Mouse (Mus musculus) CH12F3 (cell line): ENCODE measurements around the gene Gm21887.
"Not testable (repeated sequence)": the region's sequence is repeated elsewhere in the genome, so short reads cannot be mapped to it uniquely, and the experiment has no call there.

ENCODE experiments used
- in situ Hi-C: fragments of 300-500 bp; cut with MboI; formaldehyde crosslinking; loops from 2 replicates; pipeline ENCODE4 v1.14.3; 2020; ENCODE audit warnings: low sequenced_read_pairs

Gene Gm21887

DNA sequence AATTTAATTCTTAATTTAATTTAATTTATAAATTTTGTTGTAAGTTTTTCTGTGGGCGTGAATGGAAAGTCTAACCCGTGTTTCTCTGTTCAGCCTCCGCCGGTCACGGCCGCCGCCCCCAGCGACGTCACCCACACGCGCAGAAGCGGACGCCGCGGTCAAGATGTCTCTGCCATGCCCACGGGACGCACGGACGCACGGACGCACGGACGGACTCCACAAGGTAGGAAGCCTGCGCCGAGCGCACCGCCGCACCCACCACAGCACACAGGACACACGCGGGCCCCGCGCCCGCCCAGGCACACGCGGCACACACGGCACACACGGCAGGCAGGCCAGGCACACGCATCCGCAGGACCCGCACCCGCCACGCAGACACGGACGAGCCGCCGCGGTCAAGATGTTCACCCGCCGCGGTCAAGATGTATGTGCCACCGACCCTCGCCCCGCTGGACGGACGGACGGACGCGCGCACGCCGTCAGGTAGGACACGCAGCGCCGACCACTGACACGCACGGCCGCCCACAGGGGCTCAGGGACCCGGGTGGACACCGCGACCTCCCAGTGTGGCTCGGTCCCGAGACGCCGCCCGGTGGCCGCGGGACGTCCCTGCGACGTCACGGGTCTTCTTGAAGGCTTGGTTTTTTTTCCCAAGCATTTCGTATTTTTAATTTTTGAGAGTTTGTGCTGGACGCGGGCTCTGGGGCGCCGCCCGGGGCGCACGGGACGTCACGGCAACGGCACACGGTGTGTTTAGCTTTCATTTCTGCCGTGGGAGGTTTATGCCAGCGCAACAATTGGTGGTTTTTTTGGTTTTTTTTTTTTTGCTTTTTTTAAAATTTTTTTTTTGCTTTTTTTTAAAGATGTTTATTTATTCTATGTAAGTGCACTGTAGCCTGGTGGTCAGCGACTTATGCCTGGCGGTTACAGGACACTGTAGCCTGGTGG, 1.4 kb downstream of the Gm21887 start:
- in situ Hi-C loops, result not testable (repeated sequence)

DNA sequence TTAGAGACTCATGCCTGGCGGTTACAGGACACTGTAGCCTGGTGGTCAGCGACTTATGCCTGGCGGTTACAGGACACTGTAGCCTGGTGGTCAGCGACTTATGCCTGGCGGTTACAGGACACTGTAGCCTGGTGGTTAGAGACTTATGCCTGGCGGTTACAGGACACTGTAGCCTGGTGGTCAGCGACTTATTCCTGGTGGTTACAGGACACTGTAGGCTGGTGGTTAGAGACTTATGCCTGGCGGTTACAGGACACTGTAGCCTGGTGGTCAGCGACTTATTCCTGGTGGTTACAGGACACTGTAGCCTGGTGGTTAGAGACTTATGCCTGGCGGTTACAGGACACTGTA, 2.0 kb downstream of the Gm21887 start:
- in situ Hi-C loops, result not testable (repeated sequence)

DNA sequence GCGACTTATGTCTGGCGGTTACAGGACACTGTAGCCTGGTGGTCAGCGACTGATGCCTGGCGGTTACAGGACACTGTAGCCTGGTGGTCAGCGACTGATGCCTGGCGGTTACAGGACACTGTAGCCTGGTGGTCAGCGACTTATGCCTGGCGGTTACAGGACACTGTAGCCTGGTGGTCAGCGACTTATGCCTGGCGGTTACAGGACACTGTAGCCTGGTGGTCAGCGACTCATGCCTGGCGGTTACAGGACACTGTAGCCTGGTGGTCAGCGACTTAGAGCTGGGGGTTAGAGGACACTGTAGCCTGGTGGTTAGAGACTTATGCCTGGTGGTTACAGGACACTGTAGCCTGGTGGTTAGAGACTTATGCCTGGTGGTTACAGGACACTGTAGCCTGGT, 4.0 kb downstream of the Gm21887 start:
- in situ Hi-C loops, result not testable (repeated sequence)

DNA sequence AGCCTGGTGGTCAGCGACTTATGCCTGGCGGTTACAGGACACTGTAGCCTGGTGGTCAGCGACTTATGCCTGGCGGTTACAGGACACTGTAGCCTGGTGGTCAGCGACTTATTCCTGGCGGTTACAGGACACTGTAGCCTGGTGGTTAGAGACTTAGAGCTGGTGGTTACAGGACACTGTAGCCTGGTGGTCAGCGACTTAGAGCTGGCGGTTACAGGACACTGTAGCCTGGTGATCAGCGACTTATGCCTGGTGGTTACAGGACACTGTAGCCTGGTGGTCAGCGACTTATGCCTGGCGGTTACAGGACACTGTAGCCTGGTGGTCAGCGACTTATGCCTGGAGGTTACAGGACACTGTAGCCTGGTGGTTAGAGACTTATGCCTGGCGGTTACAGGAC, 4.6 kb downstream of the Gm21887 start:
- in situ Hi-C loops, result not testable (repeated sequence)

DNA sequence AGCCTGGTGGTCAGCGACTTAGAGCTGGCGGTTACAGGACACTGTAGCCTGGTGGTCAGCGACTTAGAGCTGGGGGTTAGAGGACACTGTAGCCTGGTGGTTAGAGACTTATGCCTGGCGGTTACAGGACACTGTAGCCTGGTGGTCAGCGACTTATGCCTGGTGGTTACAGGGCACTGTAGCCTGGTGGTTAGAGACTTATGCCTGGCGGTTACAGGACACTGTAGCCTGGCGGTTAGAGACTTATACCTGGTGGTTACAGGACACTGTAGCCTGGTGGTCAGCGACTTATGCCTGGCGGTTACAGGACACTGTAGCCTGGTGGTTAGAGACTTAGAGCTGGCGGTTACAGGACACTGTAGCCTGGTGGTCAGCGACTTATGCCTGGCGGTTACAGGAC, 6.4 kb downstream of the Gm21887 start:
- in situ Hi-C loops, result not testable (repeated sequence)

DNA sequence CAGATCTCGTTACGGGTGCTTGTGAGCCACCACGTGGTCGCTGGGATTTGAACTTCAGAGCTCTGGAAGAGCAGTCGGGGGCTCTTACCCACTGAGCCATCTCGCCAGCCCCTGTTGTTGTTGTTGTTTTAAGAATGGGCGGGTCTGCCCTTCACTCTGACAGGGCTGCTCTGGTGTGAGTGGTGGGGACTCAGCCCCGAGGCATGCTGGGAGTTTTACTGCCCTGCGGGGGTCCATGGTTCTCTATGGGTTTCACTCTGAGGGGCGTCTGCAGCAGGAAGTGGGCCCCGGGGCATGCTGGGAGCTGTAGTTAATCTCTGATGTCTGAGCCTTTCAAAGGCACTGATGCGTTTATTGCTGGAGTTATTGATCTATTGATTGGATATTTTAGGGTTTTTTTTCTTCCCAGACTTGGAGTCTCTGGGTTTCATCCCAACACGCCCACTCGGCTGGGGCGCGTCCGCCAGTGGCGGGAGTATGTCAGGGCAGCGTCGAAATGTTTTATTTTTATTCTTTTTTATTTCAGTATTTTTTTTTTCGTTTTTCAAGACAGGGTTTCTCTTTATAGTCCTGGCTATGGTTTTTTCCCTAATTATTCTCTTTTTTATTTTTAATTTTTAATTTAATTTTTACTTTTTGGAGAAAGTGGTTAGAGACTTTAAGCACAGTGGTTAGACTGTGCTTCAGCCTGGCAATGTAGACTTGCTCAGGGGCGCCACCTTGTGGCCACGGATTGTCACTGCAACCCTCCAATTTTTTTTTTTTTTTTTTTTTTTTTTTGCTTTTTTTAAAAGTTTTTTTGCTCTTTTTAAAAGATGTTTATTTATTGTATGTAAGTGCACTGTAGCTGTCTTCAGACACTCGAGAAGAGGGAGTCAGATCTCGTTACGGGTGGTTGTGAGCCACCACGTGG, 8.1 kb downstream of the Gm21887 start:
- in situ Hi-C loops, result not testable (repeated sequence)

DNA sequence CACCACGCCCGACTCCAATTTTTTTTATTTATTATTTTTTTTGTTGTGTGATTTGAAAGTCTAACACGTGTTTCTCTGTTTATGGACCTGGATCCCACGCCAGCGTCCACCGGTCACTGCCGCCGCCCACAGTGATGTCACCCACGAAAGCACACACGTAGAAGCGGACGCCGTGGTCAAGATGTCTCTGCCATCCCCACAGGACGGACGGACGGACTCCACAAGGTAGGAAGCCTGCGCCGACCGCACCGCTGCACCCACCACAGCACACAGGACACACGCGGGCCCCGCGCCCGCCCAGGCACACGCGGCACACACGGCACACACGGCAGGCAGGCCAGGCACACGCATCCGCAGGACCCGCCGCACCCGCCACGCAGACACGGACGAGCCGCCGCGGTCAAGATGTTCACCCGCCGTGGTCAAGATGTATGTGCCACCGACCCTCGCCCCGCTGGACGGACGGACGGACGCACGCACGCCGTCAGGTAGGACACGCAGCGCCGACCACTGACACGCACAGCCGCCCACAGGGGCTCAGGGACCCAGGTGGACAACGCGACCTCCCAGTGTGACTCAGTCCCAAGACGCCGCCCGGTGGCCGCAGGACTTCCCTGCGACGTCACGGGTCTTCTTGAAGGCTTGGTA, 9.2 kb downstream of the Gm21887 start:
- in situ Hi-C loops, result not testable (repeated sequence)

DNA sequence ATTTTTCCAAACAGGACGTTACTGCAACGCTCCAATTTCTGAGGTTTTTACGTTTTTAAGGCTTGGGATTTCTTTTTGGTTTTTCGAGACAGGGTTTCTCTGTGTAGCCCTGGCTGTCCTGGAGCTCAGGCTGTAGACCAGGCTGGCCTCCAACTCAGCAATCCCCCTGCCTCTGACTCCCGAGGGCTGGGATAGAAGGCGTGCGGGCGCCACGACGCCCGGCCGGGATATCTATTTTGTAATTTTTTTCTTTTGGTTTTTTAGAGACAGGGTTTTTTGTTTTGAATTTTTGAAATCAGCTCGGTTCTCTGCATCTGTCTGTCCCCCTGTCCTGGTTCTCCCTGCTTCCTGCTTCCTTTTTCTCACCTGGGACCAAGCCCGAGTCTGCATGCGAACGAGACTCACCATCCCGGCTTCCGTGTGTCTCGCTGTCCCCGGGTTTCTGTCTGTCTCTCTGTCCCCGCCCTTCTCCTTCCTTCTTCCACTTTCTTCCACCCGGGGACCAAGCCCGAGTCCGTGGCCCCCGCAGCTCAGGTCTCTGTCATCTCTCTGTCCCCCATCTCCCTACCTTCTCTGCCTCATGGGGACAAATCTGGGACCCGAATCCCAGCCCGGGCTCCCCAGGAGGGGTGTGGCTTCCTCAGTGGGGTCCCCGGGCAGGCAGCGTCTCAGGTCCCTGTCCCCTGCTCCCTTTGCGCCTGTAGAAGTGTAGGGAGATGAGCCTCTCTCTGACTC, 9.9 kb downstream of the Gm21887 start:
- in situ Hi-C loops, result not testable (repeated sequence)

DNA sequence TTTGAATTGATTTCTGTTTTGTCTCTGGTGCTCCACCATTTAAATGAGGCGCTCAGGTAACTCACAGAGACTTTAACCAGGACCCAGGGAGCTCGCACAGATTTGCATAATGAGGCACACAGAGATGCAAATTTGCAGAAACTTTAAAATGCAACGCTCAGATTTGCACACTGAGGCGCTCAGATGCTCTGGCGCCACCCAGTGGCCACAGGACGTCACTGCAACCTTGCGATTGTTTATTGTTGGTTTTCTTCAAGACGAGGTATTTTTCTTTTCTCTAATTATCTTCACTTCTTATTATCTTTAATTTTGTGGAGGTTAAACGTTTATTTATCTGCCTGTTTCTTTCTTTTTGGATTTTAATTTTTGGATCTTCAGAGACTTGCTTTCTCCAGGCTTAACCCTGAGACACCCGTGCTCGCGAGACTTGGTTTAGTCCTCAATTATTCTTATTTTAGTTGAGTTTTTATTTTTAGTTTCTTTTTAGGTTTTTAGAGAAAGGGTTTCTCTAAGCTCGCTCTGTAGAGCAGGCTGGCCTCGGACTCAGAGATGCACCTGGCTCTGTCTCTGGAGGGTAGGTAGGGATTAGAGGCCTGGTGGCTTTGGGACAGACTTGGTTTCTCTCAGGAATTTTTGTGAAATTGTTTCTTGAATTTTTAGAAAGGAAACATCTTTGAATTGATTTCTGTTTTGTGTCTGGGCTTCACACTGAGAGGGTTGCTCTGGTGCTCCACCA, 10.7 kb downstream of the Gm21887 start:
- in situ Hi-C loops, result not testable (repeated sequence)

DNA sequence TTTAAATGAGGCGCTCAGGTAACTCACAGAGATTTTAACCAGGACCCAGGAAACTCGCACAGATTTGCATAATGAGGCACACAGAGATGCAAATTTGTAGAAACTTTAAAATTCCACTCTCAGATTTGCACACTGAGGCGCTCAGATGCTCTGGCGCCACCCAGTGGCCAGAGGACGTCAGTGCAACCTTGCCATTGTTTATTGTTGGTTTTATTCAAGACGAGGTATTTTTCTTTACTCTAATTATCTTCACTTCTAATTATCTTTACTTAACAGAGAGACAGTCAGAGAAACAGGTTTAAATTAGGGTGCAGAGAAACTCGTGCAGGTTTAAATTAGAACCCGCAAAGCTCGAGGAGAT, 11.2 kb downstream of the Gm21887 start:
- in situ Hi-C loops, result not testable (repeated sequence)

DNA sequence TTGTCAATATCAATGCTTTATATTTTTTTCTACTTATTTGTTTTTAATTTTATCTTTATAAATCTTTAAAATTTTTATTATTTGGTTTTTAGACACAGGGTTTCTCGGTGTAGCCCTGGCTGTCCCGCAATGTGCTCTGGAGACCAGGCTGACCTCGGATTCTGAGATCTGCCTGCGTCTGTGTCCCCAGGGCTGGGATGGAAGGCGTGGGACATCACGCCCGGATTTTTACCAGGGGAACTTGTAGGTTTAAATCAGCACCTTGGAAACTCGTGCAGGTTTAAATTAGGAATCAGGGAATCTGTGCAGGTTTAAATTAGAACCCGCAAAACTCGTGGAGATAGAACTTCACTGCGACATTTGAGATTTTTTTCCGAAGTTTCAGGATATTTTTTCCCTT, 11.7 kb downstream of the Gm21887 start:
- in situ Hi-C loops, result not testable (repeated sequence)

DNA sequence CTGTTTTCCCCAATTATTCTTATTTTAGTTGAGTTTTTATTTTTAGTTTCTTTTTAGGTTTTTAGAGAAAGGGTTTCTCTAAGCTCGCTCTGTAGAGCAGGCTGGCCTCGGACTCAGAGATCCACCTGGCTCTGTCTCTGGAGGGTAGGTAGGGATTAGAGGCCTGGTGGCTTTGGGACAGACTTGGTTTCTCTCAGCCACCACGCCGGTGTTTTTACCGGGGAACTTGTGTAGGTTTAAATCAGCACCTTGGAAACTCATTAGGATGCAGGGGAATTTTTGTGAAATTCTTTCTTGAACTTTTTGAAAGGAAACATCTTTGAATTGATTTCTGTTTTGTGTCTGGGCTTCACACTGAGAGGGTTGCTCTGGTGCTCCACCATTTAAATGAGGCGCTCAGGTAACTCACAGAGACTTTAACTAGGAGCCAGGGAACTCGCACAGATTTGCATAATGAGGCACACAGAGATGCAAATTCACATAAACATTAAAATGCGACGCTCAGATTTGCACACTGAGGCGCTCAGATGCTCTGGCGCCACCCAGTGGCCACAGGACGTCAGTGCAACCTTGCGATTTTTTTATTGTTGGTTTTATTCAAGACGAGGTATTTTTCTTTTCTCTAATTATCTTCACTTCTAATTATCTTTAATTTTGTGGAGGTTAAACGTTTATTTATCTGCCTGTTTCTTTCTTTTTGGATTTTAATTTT, 12.4 kb downstream of the Gm21887 start:
- in situ Hi-C loops, result not testable (repeated sequence)
